Mouse (Mus musculus) urinary bladder, adult 18-20 months (tissue): ENCODE measurements around the gene Plpp7.
A peak's percentile ranks its signal among the peaks of the same experiment; 100 is the strongest.

ENCODE experiments used
- DNase-seq, 2 experiments: peaks; one replicate each; pipeline ENCODE4 v3.0.0; 2022; ENCODE audit warnings: low spot score in 2 of 2, mixed read lengths in 2 of 2

The Plpp7 gene

GRCm38 (mm10) chr2:32068811-32069607, 26.3 kb upstream of the Plpp7 start:
- no peak for DNase-seq

GRCm38 (mm10) chr2:32070747-32071146, 24.6 kb upstream of the Plpp7 start:
- DNase-seq: no peak

- DNase-seq: no peak
Observed at GRCm38 (mm10) chr2:32074404-32074803, 20.9 kb upstream of the Plpp7 start.

GRCm38 (mm10) chr2:32075368-32075767, 20.0 kb upstream of the Plpp7 start:
- no peak for DNase-seq

GRCm38 (mm10) chr2:32077744-32078143, 17.6 kb upstream of the Plpp7 start:
- DNase-seq: no peak

- DNase-seq: no peak
Observed at GRCm38 (mm10) chr2:32078522-32078921, 16.8 kb upstream of the Plpp7 start.

- no peak for DNase-seq
Observed at GRCm38 (mm10) chr2:32079191-32079725, 16.1 kb upstream of the Plpp7 start.

GRCm38 (mm10) chr2:32080681-32081080, 14.6 kb upstream of the Plpp7 start:
- no peak for DNase-seq

GRCm38 (mm10) chr2:32081296-32081929, 13.9 kb upstream of the Plpp7 start:
- DNase-seq: no peak

- no peak for DNase-seq
Observed at GRCm38 (mm10) chr2:32082229-32082628, 13.1 kb upstream of the Plpp7 start.

GRCm38 (mm10) chr2:32083159-32084011, 11.9 kb upstream of the Plpp7 start:
- DNase-seq: peak; percentile 9 to 42

GRCm38 (mm10) chr2:32084111-32084871, 11.0 kb upstream of the Plpp7 start, which contains the start of gene Fam78a:
TSS of gene Fam78a (minus strand) at chr2:32084857.
- peak in 1 of 2 experiments; percentile 17 for DNase-seq

GRCm38 (mm10) chr2:32084872-32085199, 10.5 kb upstream of the Plpp7 start:
- DNase-seq: no peak

GRCm38 (mm10) chr2:32085231-32085630, 10.1 kb upstream of the Plpp7 start:
- no peak for DNase-seq

- DNase-seq: no peak
Observed at GRCm38 (mm10) chr2:32087606-32088005, 7.7 kb upstream of the Plpp7 start.

- peak in 1 of 2 experiments; percentile 7 for DNase-seq
Observed at GRCm38 (mm10) chr2:32088372-32088981, 6.9 kb upstream of the Plpp7 start.

GRCm38 (mm10) chr2:32089606-32090005, 5.7 kb upstream of the Plpp7 start:
- no peak for DNase-seq

- DNase-seq: no peak
Observed at GRCm38 (mm10) chr2:32090145-32090544, 5.2 kb upstream of the Plpp7 start.

- DNase-seq: no peak
Observed at GRCm38 (mm10) chr2:32091956-32092355, 3.4 kb upstream of the Plpp7 start.

- no peak for DNase-seq
Observed at GRCm38 (mm10) chr2:32094001-32094707, 1.2 kb upstream of the Plpp7 start.
